23 mouse cellular contexts compared by ENCODE assay signal in the genomic region with DNA sequence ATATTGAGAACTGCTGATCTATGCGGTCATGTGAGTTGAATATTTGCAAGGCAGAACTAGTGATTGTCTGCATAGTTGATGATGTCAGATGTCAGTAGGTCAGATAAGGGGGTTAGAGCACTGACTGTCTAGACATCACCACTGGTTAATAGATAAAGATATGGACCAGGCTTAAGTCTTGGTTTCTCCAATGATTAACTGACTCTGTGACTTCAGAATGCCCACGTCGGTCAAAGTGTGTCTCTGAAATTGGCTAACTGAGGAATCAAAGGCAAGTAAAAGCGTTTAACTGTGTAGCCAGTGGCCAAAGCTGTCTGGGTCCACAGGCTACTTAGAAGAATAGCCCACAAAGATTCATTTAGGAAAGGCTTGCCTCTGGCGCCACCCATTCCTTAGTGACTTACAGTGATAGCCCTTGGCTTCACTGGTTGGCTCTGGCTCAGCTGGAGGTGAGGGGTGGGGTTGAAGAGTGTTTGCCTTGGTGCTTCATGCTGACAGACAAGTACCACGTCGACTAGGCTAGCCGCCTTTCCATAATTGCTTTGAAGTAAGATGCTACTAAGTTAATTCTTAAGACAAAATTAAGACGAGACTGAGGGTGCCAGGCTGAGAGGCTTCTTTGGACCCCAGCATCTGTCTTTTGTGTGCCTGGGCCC.
A peak's percentile ranks its signal among the peaks of the same experiment; 100 is the strongest.
DNase-seq lines count a peak whose midpoint lies in the region; ATAC-seq and TF ChIP-seq lines count a peak whose summit lies in the region.
"Had no signal": no experiment of that assay in that cellular context is flagged by ENCODE, and none has a peak within 500 bp of the region (broad histone marks: within the 10 kb centered on the region; RNA-seq: fewer than 3 reads in every experiment).

No protein-coding gene starts in this region.

- TF ChIP-seq CTCF in intestine, postnatal 0 days (IDR thresholded peaks at IDR 0.05; ENCODE audit: low read depth) = no peak
- TF ChIP-seq CTCF in lung, postnatal 0 days (IDR thresholded peaks at IDR 0.05) = no peak

- no peaks in the 10 kb centered on the region for H3K27me3 ChIP-seq in intestine, postnatal 0 days (replicated peaks; ENCODE audit: control insufficient read depth, insufficient read depth, low read length)
- no peaks in the 10 kb centered on the region for H3K27me3 ChIP-seq in intestine, embryonic 16.5 days (replicated peaks; ENCODE audit: control insufficient read depth, insufficient read depth, low read length)
- H3K27me3 ChIP-seq in kidney, embryonic 15.5 days = 0 out of 2 replicates have a peak, but pooled peaks cover under 1% of the 10 kb centered on the region
- H3K27me3 ChIP-seq in lung, postnatal 0 days (replicated peaks; ENCODE audit: insufficient read depth, low read length) = no peaks in the 10 kb centered on the region
- H3K27me3 ChIP-seq in embryonic facial prominence, embryonic 10.5 days (replicated peaks; ENCODE audit: low read depth, poor library complexity, severe bottlenecking) = peaks cover 6% of the 10 kb centered on the region; the same call in 1 of the 2 replicates
- H3K27me3 ChIP-seq: forebrain, embryonic 15.5 days had no signal

- no peak overlapping the region for H3K27ac ChIP-seq in intestine, postnatal 0 days (ENCODE audit: low read depth, low read length)
- H3K27ac ChIP-seq in intestine, embryonic 16.5 days (ENCODE audit: low read length) = no peak overlapping the region
- H3K27ac ChIP-seq in kidney, embryonic 15.5 days = no peak overlapping the region
- H3K27ac ChIP-seq in lung, postnatal 0 days (ENCODE audit: low read length) = no peak overlapping the region
- H3K27ac ChIP-seq in embryonic facial prominence, embryonic 10.5 days (replicated peaks) = no peak overlapping the region
- H3K27ac ChIP-seq: embryonic facial prominence, embryonic 12.5 days; forebrain, embryonic 15.5 days; heart, embryonic 10.5 days had no signal

- H3K4me2 ChIP-seq in intestine, postnatal 0 days (replicated peaks; ENCODE audit: low read depth) = no peak overlapping the region
- no peak overlapping the region for H3K4me2 ChIP-seq in intestine, embryonic 16.5 days (ENCODE audit: low read depth, low read length)
- H3K4me2 ChIP-seq in kidney, embryonic 15.5 days = no peak overlapping the region
- H3K4me2 ChIP-seq in lung, postnatal 0 days (replicated peaks; ENCODE audit: low read depth, low read length) = no peak overlapping the region
- H3K4me2 ChIP-seq: embryonic facial prominence, embryonic 12.5 days; forebrain, embryonic 15.5 days had no signal

- DNase-seq in kidney, adult 8-10 months = peak; percentile 28 to 46
- peak; percentile 50 for DNase-seq in lung, postnatal 0 days (ENCODE audit: low spot score)
- no peak for DNase-seq in lung, postnatal 10 days
- peak; percentile 71 for DNase-seq in yolk sac, embryonic 10.5 days (ENCODE audit: low spot score)
- DNase-seq in embryonic facial prominence, embryonic 10.5 days (ENCODE audit: low spot score) = no peak
- DNase-seq: adrenal gland, postnatal 10 days; B cell, adult 2 months; cerebellum, adult 11 months; cerebellum, adult 8-10 months; cerebellum, postnatal 14 days; embryo, embryonic 11 days; gastrocnemius, postnatal 10 days; heart, adult 18-20 months; heart, postnatal 10 days; heart, postnatal 4 days had no signal

- 48% methylated on average over 9 of the region's 9 CpGs for WGBS in intestine, postnatal 0 days
- 51% methylated on average over 9 of the region's 9 CpGs for WGBS in intestine, embryonic 16.5 days
- WGBS in kidney, embryonic 15.5 days = 66% methylated on average over 9 of the region's 9 CpGs
- 52% methylated on average over 9 of the region's 9 CpGs for WGBS in lung, postnatal 0 days
- WGBS in embryonic facial prominence, embryonic 10.5 days = 69% methylated on average over 9 of the region's 9 CpGs

- no peaks in the 10 kb centered on the region for H3K9me3 ChIP-seq in intestine, postnatal 0 days (ENCODE audit: control insufficient read depth)
- no peaks in the 10 kb centered on the region for H3K9me3 ChIP-seq in intestine, embryonic 16.5 days (ENCODE audit: control insufficient read depth, low read length)
- H3K9me3 ChIP-seq in kidney, embryonic 15.5 days (replicated peaks) = no peaks in the 10 kb centered on the region
- H3K9me3 ChIP-seq in lung, postnatal 0 days (ENCODE audit: low read length) = no peaks in the 10 kb centered on the region
- H3K9me3 ChIP-seq in embryonic facial prominence, embryonic 10.5 days = no peaks in the 10 kb centered on the region
- H3K9me3 ChIP-seq: embryonic facial prominence, embryonic 12.5 days; forebrain, embryonic 15.5 days; G1E; heart, embryonic 10.5 days had no signal

- H3K36me3 ChIP-seq in intestine, postnatal 0 days (ENCODE audit: control insufficient read depth, insufficient read depth) = no peaks in the 10 kb centered on the region
- no peaks in the 10 kb centered on the region for H3K36me3 ChIP-seq in intestine, embryonic 16.5 days (ENCODE audit: control insufficient read depth, insufficient read depth, low read length)
- no peaks in the 10 kb centered on the region for H3K36me3 ChIP-seq in kidney, embryonic 15.5 days
- no peaks in the 10 kb centered on the region for H3K36me3 ChIP-seq in lung, postnatal 0 days (ENCODE audit: insufficient read depth, low read length)
- H3K36me3 ChIP-seq in embryonic facial prominence, embryonic 10.5 days (replicated peaks) = no peaks in the 10 kb centered on the region
- H3K36me3 ChIP-seq: embryonic facial prominence, embryonic 12.5 days; forebrain, embryonic 15.5 days; G1E; heart, embryonic 10.5 days had no signal

- H3K9ac ChIP-seq in intestine, postnatal 0 days (ENCODE audit: low read depth, low read length) = no peak overlapping the region
- no peak overlapping the region for H3K9ac ChIP-seq in intestine, embryonic 16.5 days (ENCODE audit: low read depth, low read length)
- H3K9ac ChIP-seq in kidney, embryonic 15.5 days = no peak overlapping the region
- H3K9ac ChIP-seq in lung, postnatal 0 days (replicated peaks; ENCODE audit: low read depth) = no peak overlapping the region
- H3K9ac ChIP-seq: embryonic facial prominence, embryonic 12.5 days; forebrain, embryonic 15.5 days had no signal

- no peak overlapping the region for H3K4me3 ChIP-seq in intestine, postnatal 0 days (ENCODE audit: low read depth, low read length)
- H3K4me3 ChIP-seq in intestine, embryonic 16.5 days (ENCODE audit: low read length) = no peak overlapping the region
- H3K4me3 ChIP-seq in kidney, embryonic 15.5 days (replicated peaks) = no peak overlapping the region
- H3K4me3 ChIP-seq in lung, postnatal 0 days (ENCODE audit: low read depth, low read length) = no peak overlapping the region
- H3K4me3 ChIP-seq in embryonic facial prominence, embryonic 10.5 days = no peak overlapping the region
- H3K4me3 ChIP-seq: embryonic facial prominence, embryonic 12.5 days; forebrain, embryonic 15.5 days; heart, embryonic 10.5 days had no signal

- TF ChIP-seq EP300 in lung, postnatal 0 days (IDR thresholded peaks at IDR 0.05) = no peak

- peak; percentile 72 for ATAC-seq in intestine, postnatal 0 days
- ATAC-seq in intestine, embryonic 16.5 days = no peak
- ATAC-seq in kidney, embryonic 15.5 days (replicated peaks; ENCODE audit: low FRiP score) = no peak
- ATAC-seq in lung, postnatal 0 days = 0 out of 2 replicates have a peak, but pooled peaks have one; percentile 36
- ATAC-seq: CD4-positive, CD25-positive, alpha-beta regulatory T cell, adult 4 months; forebrain, embryonic 15.5 days had no signal

- H3K4me1 ChIP-seq in intestine, postnatal 0 days (replicated peaks; ENCODE audit: control insufficient read depth, insufficient read depth, low read length) = no peaks in the 10 kb centered on the region
- no peaks in the 10 kb centered on the region for H3K4me1 ChIP-seq in intestine, embryonic 16.5 days (ENCODE audit: control insufficient read depth, insufficient read depth, low read length)
- 0 out of 2 replicates have a peak, but pooled peaks cover 3% of the 10 kb centered on the region for H3K4me1 ChIP-seq in kidney, embryonic 15.5 days
- H3K4me1 ChIP-seq in lung, postnatal 0 days (ENCODE audit: insufficient read depth, low read depth, low read length) = no peaks in the 10 kb centered on the region
- peaks cover 7% of the 10 kb centered on the region for H3K4me1 ChIP-seq in embryonic facial prominence, embryonic 10.5 days
- H3K4me1 ChIP-seq: embryonic facial prominence, embryonic 12.5 days; forebrain, embryonic 15.5 days had no signal

Comparison
In these comparisons a context has a peak if more than half of its experiments do, and no peak if none do; other contexts are left out.
1. ATAC-seq: peak in intestine, postnatal 0 days (single experiment) and lung, postnatal 0 days (single experiment); none in intestine, embryonic 16.5 days (single experiment) and kidney, embryonic 15.5 days (single experiment).
2. DNase-seq: peak in kidney, adult 8-10 months (2 of 2), lung, postnatal 0 days (single experiment) and yolk sac, embryonic 10.5 days (single experiment); none in lung, postnatal 10 days (single experiment) and embryonic facial prominence, embryonic 10.5 days (single experiment).